Mouse (Mus musculus) layer of hippocampus, adult 9-10 months (tissue): ENCODE measurements around the gene Otud7a.

Source experiments
- DNase-seq: peaks from one replicate; pipeline ENCODE4 v3.0.0; 2022; ENCODE audit warnings: low spot score

The Otud7a gene

GRCm38 (mm10) chr7:63697921-63698320 is 253.4 kb downstream of the Otud7a start:
- no peak for DNase-seq

GRCm38 (mm10) chr7:63717903-63718302 is 273.4 kb downstream of the Otud7a start:
- DNase-seq = no peak

GRCm38 (mm10) chr7:63719183-63719944 is 274.8 kb downstream of the Otud7a start:
- no peak for DNase-seq

- no peak for DNase-seq
Observed at GRCm38 (mm10) chr7:63720682-63721081, 276.1 kb downstream of the Otud7a start.

- DNase-seq = no peak
Observed at GRCm38 (mm10) chr7:63725040-63725729, 280.6 kb downstream of the Otud7a start.

GRCm38 (mm10) chr7:63729605-63730004 is 285.1 kb downstream of the Otud7a start:
- DNase-seq = no peak

GRCm38 (mm10) chr7:63730012-63730411 is 285.5 kb downstream of the Otud7a start:
- DNase-seq = no peak

GRCm38 (mm10) chr7:63737725-63738124 is 293.2 kb downstream of the Otud7a start:
- DNase-seq = no peak

GRCm38 (mm10) chr7:63738142-63738541 is 293.6 kb downstream of the Otud7a start:
- no peak for DNase-seq

GRCm38 (mm10) chr7:63743116-63743515 is 298.6 kb downstream of the Otud7a start:
- no peak for DNase-seq

- DNase-seq = no peak
Observed at GRCm38 (mm10) chr7:63752081-63752480, 307.5 kb downstream of the Otud7a start.

- peak; percentile 72 for DNase-seq
Observed at GRCm38 (mm10) chr7:63753274-63753751, 308.8 kb downstream of the Otud7a start.

GRCm38 (mm10) chr7:63754573-63755475 is 310.3 kb downstream of the Otud7a start:
- no peak for DNase-seq

- DNase-seq = peak; percentile 78
Observed at GRCm38 (mm10) chr7:63755476-63755948, 311.0 kb downstream of the Otud7a start.

- DNase-seq = no peak
Observed at GRCm38 (mm10) chr7:63757136-63757677, 312.7 kb downstream of the Otud7a start.

- no peak for DNase-seq
Observed at GRCm38 (mm10) chr7:63757678-63758239, 313.2 kb downstream of the Otud7a start.

GRCm38 (mm10) chr7:63758240-63758826 is 313.8 kb downstream of the Otud7a start:
- no peak for DNase-seq

GRCm38 (mm10) chr7:63759606-63760005 is 315.1 kb downstream of the Otud7a start:
- no peak for DNase-seq

GRCm38 (mm10) chr7:63762529-63762928 is 318.0 kb downstream of the Otud7a start:
- DNase-seq = no peak

GRCm38 (mm10) chr7:63768398-63769029 is 324.0 kb downstream of the Otud7a start:
- DNase-seq = no peak

- no peak for DNase-seq
Observed at GRCm38 (mm10) chr7:63773268-63773667, 328.7 kb downstream of the Otud7a start.
